21 mouse cellular contexts compared by ENCODE assay signal in the genomic region with DNA sequence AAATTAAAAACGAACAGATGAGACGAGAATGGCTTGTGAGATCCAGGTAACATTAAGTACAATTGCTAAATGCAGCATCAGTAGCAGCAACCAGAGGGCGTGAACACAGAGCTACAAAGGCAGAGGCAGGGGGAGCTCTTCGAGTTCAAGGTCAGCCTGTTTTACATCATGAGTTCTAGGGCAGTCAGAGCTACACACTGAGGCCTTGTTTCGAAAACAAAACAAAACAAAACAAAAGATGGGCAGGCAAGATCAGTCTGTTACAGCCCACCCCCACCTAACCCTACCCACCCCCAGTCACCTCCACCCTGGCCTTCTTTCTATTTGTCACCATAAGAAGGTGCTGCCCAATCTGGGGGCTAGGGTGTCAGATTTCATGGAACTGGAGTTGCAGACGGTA. TPM values are rescaled to one million over a fixed set of nuclear protein-coding genes. Genes with fewer than 3 reads are reported as not detected.
DNase-seq lines count a peak whose midpoint lies in the region; ATAC-seq lines count a peak whose summit lies in the region.
"Had no signal": no experiment of that assay in that cellular context is flagged by ENCODE, and none has a peak within 500 bp of the region (broad histone marks: within the 10 kb centered on the region; RNA-seq: fewer than 3 reads in every experiment).

No protein-coding gene starts in this region.

- no peak for ATAC-seq in hindbrain, embryonic 13.5 days (ENCODE audit: low FRiP score)
- ATAC-seq in hindbrain, embryonic 11.5 days (ENCODE audit: low FRiP score): no peak
- 0 out of 2 replicates have a peak, but pooled peaks have one; percentile 24 for ATAC-seq in midbrain, embryonic 15.5 days (replicated peaks)
- ATAC-seq in midbrain, embryonic 13.5 days: no peak
- ATAC-seq: activated CD4-positive, CD25-positive, alpha-beta regulatory T cell, adult 4 months; CD4-positive, CD25-positive, alpha-beta regulatory T cell, adult 4 months had no signal

- no peaks in the 10 kb centered on the region for H3K9me3 ChIP-seq in hindbrain, embryonic 13.5 days
- no peaks in the 10 kb centered on the region for H3K9me3 ChIP-seq in hindbrain, embryonic 11.5 days (ENCODE audit: control insufficient read depth, low read length)
- no peaks in the 10 kb centered on the region for H3K9me3 ChIP-seq in midbrain, embryonic 15.5 days
- no peaks in the 10 kb centered on the region for H3K9me3 ChIP-seq in midbrain, embryonic 13.5 days
- H3K9me3 ChIP-seq: embryonic facial prominence, embryonic 10.5 days; forebrain, embryonic 13.5 days; heart, embryonic 13.5 days had no signal

- 82% methylated on average over 6 of the region's 6 CpGs for WGBS in hindbrain, embryonic 13.5 days
- 82% methylated on average over 6 of the region's 6 CpGs for WGBS in hindbrain, embryonic 11.5 days
- 87% methylated on average over 6 of the region's 6 CpGs for WGBS in midbrain, embryonic 15.5 days
- WGBS in midbrain, embryonic 13.5 days: 84% methylated on average over 6 of the region's 6 CpGs

- 0 out of 2 replicates have a peak overlapping the region, but pooled peaks have one; percentile 53 for H3K27ac ChIP-seq in hindbrain, embryonic 13.5 days
- no peak overlapping the region for H3K27ac ChIP-seq in hindbrain, embryonic 11.5 days (ENCODE audit: low read depth, low read length)
- H3K27ac ChIP-seq in midbrain, embryonic 15.5 days: peak overlapping the region; percentile 77
- H3K27ac ChIP-seq in midbrain, embryonic 13.5 days: no peak overlapping the region
- H3K27ac ChIP-seq: embryonic facial prominence, embryonic 10.5 days; forebrain, embryonic 13.5 days; gastrocnemius, adult 2 months; heart, embryonic 13.5 days had no signal

- no peak overlapping the region for H3K4me2 ChIP-seq in hindbrain, embryonic 13.5 days
- H3K4me2 ChIP-seq in hindbrain, embryonic 11.5 days (replicated peaks; ENCODE audit: low read depth, low read length): no peak overlapping the region
- H3K4me2 ChIP-seq in midbrain, embryonic 15.5 days: no peak overlapping the region
- H3K4me2 ChIP-seq in midbrain, embryonic 13.5 days (replicated peaks): no peak overlapping the region
- H3K4me2 ChIP-seq: forebrain, embryonic 13.5 days; heart, embryonic 13.5 days had no signal

- H3K4me1 ChIP-seq in hindbrain, embryonic 13.5 days (replicated peaks): peaks cover 6% of the 10 kb centered on the region; the same call in 1 of the 2 replicates
- no peaks in the 10 kb centered on the region; the same call in 1 of the 2 replicates for H3K4me1 ChIP-seq in hindbrain, embryonic 11.5 days (replicated peaks; ENCODE audit: control insufficient read depth, insufficient read depth, low read length)
- peaks cover 12% of the 10 kb centered on the region for H3K4me1 ChIP-seq in midbrain, embryonic 15.5 days
- H3K4me1 ChIP-seq in midbrain, embryonic 13.5 days (replicated peaks): peaks cover 9% of the 10 kb centered on the region; the same call in 1 of the 2 replicates
- H3K4me1 ChIP-seq: embryonic facial prominence, embryonic 10.5 days; heart, embryonic 13.5 days had no signal

- H3K9ac ChIP-seq in hindbrain, embryonic 13.5 days: no peak overlapping the region
- H3K9ac ChIP-seq in hindbrain, embryonic 11.5 days (ENCODE audit: low read depth, low read length): no peak overlapping the region
- no peak overlapping the region for H3K9ac ChIP-seq in midbrain, embryonic 15.5 days
- H3K9ac ChIP-seq in midbrain, embryonic 13.5 days (replicated peaks): no peak overlapping the region
- H3K9ac ChIP-seq: forebrain, embryonic 13.5 days; forebrain, postnatal 0 days; heart, embryonic 13.5 days had no signal

- H3K4me3 ChIP-seq in hindbrain, embryonic 13.5 days: no peak overlapping the region
- no peak overlapping the region for H3K4me3 ChIP-seq in hindbrain, embryonic 11.5 days (ENCODE audit: low read depth, low read length)
- H3K4me3 ChIP-seq in midbrain, embryonic 15.5 days: no peak overlapping the region
- no peak overlapping the region for H3K4me3 ChIP-seq in midbrain, embryonic 13.5 days (replicated peaks)
- H3K4me3 ChIP-seq: embryonic facial prominence, embryonic 10.5 days; forebrain, embryonic 13.5 days; gastrocnemius, adult 2 months; heart, embryonic 13.5 days had no signal

- H3K36me3 ChIP-seq in hindbrain, embryonic 13.5 days: no peaks in the 10 kb centered on the region
- no peaks in the 10 kb centered on the region for H3K36me3 ChIP-seq in hindbrain, embryonic 11.5 days (ENCODE audit: control insufficient read depth, insufficient read depth, low read length)
- H3K36me3 ChIP-seq in midbrain, embryonic 15.5 days (replicated peaks): no peaks in the 10 kb centered on the region
- no peaks in the 10 kb centered on the region for H3K36me3 ChIP-seq in midbrain, embryonic 13.5 days
- H3K36me3 ChIP-seq: embryonic facial prominence, embryonic 10.5 days; heart, embryonic 13.5 days had no signal

- no peak for DNase-seq in hindbrain, embryonic 11.5 days (ENCODE audit: low spot score)
- peak; percentile 5 for DNase-seq in WW6 (ENCODE audit: low read depth, low spot score)
- DNase-seq in testis, postnatal 10 days (ENCODE audit: low spot score): no peak
- no peak for DNase-seq in frontal cortex, adult 2 months (ENCODE audit: extremely low spot score in 1 of 2, low spot score in 1 of 2)
- DNase-seq: adrenal gland, postnatal 14 days; B cell, adult 2 months; cerebellum, adult 2 months; cerebellum, postnatal 10 days; gastrocnemius, adult 2 months; gastrocnemius, postnatal 25 days; heart, postnatal 36 days; kidney, adult 11 months had no signal

- no peaks in the 10 kb centered on the region for H3K27me3 ChIP-seq in hindbrain, embryonic 13.5 days
- no peaks in the 10 kb centered on the region for H3K27me3 ChIP-seq in hindbrain, embryonic 11.5 days (ENCODE audit: control insufficient read depth, insufficient read depth, low read length)
- no peaks in the 10 kb centered on the region for H3K27me3 ChIP-seq in midbrain, embryonic 15.5 days (replicated peaks)
- H3K27me3 ChIP-seq in midbrain, embryonic 13.5 days: no peaks in the 10 kb centered on the region
- H3K27me3 ChIP-seq: forebrain, embryonic 13.5 days; heart, embryonic 13.5 days had no signal

RNA-seq across cellular contexts. Expression of gene Gap43, which starts 28.9 kb away (rescaled TPM):
- 994 and 1,047 TPM in 2 replicates for polyA plus RNA-seq in hindbrain, embryonic 13.5 days (2015; fragmentation: Nextera tagmentation; extraction: Ambion mirVana)
- polyA plus RNA-seq in hindbrain, embryonic 11.5 days (2014; fragmentation: Nextera tagmentation; extraction: Ambion mirVana): 375 and 387 TPM in 2 replicates
- polyA plus RNA-seq in midbrain, embryonic 15.5 days (2015; fragmentation: Nextera tagmentation; extraction: Ambion mirVana): 1,472 and 1,557 TPM in 2 replicates
- polyA plus RNA-seq in midbrain, embryonic 13.5 days (2015; fragmentation: Nextera tagmentation; extraction: Ambion mirVana): 875 and 991 TPM in 2 replicates
- 337 and 448 TPM in 2 replicates for polyA plus RNA-seq in frontal cortex, adult 2 months (2012; rRNA removed)
- polyA plus RNA-seq: activated CD4-positive, CD25-positive, alpha-beta regulatory T cell, adult 4 months; CD4-positive, CD25-positive, alpha-beta regulatory T cell, adult 4 months had no signal

Comparison
In these comparisons a context has a peak if more than half of its experiments do, and no peak if none do; other contexts are left out.
1. H3K27ac ChIP-seq: peak in hindbrain, embryonic 13.5 days (single experiment) and midbrain, embryonic 15.5 days (single experiment); none in hindbrain, embryonic 11.5 days (single experiment) and midbrain, embryonic 13.5 days (single experiment).